Mouse (Mus musculus) cerebellum, postnatal 14 days (tissue): ENCODE measurements at regions not wholly inside any gene's neighbourhood (a gene's known extent, or its start where the extent isn't known, plus 50 kb on each side); places are given as distances from the start of the nearest gene placed in this dataset.
"Not testable (repeated sequence)": the region's sequence is repeated elsewhere in the genome, so short reads cannot be mapped to it uniquely, and the experiment has no call there.

Experiments used
- DNase-seq, 2 experiments: peaks; one replicate each; pipeline ENCODE4 v3.0.0; 2021; ENCODE audit warnings: mixed read lengths in 2 of 2

DNA sequence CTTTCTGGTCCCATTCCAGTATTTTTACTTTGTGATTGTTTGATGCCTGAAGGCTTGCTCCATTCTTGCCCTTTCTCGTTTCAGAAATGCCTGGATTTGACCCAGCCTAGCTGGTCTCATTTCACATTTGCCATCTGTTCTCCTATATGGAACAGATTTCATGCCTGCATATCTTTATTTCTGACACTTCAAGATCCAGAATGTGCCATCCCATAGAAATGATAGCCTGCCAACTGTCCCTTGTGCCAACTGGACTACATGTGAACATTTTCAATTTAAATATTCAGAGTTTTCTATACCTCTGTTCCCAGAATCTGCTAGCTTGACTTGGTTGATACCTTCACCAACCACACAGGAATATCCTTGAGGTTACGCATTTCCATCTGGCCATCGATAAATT lies 669.0 kb downstream of the Fscb start:
- peak; percentile 37 to 46 for DNase-seq

- DNase-seq = no peak
Measured at GRCm38 (mm10) chr12:63804008-63804407, 670.5 kb downstream of the Fscb start.

DNA sequence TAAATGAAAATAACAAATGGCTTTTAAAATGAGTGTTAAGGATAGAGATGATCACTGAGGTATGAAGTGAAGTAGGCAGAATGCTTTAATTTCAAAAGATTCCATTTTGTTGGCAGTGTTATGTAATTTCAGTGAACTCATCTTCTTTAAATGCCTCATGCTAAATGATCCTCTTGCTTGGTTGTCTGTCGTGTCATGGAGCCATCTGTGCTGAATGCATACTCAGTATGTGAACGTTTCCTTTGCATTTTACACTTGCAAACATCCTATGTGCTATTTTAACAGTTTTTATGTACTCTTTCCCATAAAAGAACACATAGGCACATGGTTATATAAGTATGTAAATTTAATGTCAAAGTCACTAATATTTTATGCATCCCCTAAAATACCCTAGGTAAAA lies 682.8 kb downstream of the Fscb start:
- DNase-seq = no peak

DNA sequence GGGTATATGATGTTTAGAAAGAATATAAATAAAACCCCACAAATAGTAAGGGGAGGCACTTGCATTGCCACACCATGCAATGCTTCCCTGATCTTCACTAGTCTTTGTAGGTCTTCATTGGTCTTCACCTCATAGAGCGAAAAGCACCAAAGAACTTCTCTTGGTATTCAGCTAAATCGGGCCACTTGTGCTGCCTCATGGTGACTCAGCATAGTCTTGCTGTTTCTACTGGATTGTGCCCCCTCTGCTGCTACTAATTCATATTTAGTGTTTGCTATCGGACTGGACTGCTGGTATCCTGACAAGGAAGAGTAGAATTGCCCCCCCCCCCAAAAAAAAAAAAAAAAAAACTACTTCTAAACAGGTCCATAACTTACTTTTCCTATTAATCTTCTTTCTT lies 696.6 kb downstream of the Fscb start:
- DNase-seq = no peak

DNA sequence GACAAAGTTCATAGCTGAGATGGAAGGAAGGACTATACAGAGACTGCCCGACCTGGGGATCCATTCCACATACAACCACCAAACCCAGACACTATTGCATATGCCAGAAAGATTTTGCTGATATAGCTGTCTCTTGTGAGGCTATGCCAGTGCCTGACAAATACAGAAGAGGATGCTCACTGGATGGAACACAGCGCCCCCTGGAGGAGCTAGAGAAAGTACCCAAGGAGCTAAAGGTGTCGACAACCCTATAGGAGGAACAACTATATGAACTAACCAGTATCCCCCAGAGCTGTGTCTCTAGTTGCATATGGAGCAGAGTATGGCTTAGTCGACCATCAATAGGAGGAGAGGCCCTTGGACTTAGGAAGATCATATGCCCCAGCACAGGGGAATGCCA lies 713.4 kb downstream of the Fscb start:
- DNase-seq = not testable (repeated sequence)
